Mouse (Mus musculus) kidney, embryonic 14.5 days (tissue): ENCODE results near the gene Minpp1. TPM values are rescaled to one million over a fixed set of nuclear protein-coding genes. Genes with fewer than 3 reads are reported as not detected.
"Not testable (repeated sequence)": the region's sequence is repeated elsewhere in the genome, so short reads cannot be mapped to it uniquely, and the experiment has no call there.

Source experiments
- ATAC-seq: fragments of 200-750 bp; cut with Nextera tagmentation; 2 replicates; pipeline ENCODE4 v1.8.0; 2017; ENCODE audit warnings: moderate number of reproducible peaks, mild to moderate bottlenecking, moderate TSS enrichment, moderate library complexity; ENCODE audit not compliant: low FRiP score, low TSS enrichment
- H3K27ac ChIP-seq: fragments of 300-500 bp; sonication (generic); 2 replicates; pipeline ENCODE4 v1.5.1; 2014; ENCODE audit warnings: low read depth, mild to moderate bottlenecking, low read length, moderate library complexity, mixed read lengths
- H3K27me3 ChIP-seq: fragments of 300-500 bp; sonication (generic); 2 replicates; pipeline ENCODE4 v1.6.1; 2014; ENCODE audit warnings: mild to moderate bottlenecking, low read length; ENCODE audit not compliant: control insufficient read depth, insufficient read depth
- H3K36me3 ChIP-seq: fragments of 300-500 bp; sonication (generic); 2 replicates; pipeline ENCODE4 v1.6.1; 2014; ENCODE audit warnings: low read length, mixed read lengths; ENCODE audit not compliant: control insufficient read depth, insufficient read depth
- H3K4me1 ChIP-seq: fragments of 300-500 bp; sonication (generic); 2 replicates; pipeline ENCODE4 v1.6.1; 2014; ENCODE audit warnings: low read length, mixed read lengths; ENCODE audit not compliant: control insufficient read depth, insufficient read depth
- H3K4me2 ChIP-seq: fragments of 300-500 bp; sonication (generic); replicated peaks from 2 replicates; pipeline ENCODE4 v1.6.1; 2014; ENCODE audit warnings: low read depth, mild to moderate bottlenecking, low read length
- H3K4me3 ChIP-seq: fragments of 300-500 bp; sonication (generic); 2 replicates; pipeline ENCODE4 v1.5.1; 2014; ENCODE audit warnings: mild to moderate bottlenecking, low read length
- H3K9ac ChIP-seq: fragments of 300-500 bp; sonication (generic); 2 replicates; pipeline ENCODE4 v1.6.1; 2014; ENCODE audit warnings: low read depth, mild to moderate bottlenecking, low read length, moderate library complexity
- H3K9me3 ChIP-seq: fragments of 300-500 bp; sonication (generic); 2 replicates; pipeline ENCODE4 v1.6.1; 2016; ENCODE audit warnings: low read length; ENCODE audit not compliant: control insufficient read depth
- WGBS: fragments of 180-500 bp; shearing (Covaris S2); extraction: QIAGEN DNeasy Blood & Tissue Kit; methylation state at CpG from one replicate; pipeline ENCODE4 v1.1.7; 2014; 5-methylcytosine and 5-hydroxymethylcytosine counted together
- polyA plus RNA-seq: library from polyadenylated mRNA; unstranded; fragments of >200 nt; fragmentation: Nextera tagmentation; extraction: Ambion mirVana; gene quantifications from 2 replicates; pipeline ENCODE4 v1.2.1, GENCODE M21; 2014

Minpp1 gene
- 62.6 and 82.4 TPM in 2 replicates for polyA plus RNA-seq

- ATAC-seq = peak; percentile 90
- H3K9me3 ChIP-seq = no peaks in the 10 kb centered on the region
- peak within 1 kb of the TSS; percentile 77 for H3K4me3 ChIP-seq
- H3K4me1 ChIP-seq = peaks cover 3% of the 10 kb centered on the region; the same call in 1 of the 2 replicates
- H3K27ac ChIP-seq = peak within 1 kb of the TSS; percentile 86
- H3K9ac ChIP-seq = peak within 1 kb of the TSS; percentile 76
- H3K27me3 ChIP-seq = no peaks in the 10 kb centered on the region
- under 1% methylated on average over 64 of the region's 64 CpGs for WGBS
- no peaks in the 10 kb centered on the region for H3K36me3 ChIP-seq
- H3K4me2 ChIP-seq = peak within 1 kb of the TSS; percentile 86
These were observed at the start of gene Minpp1 for GRCm38 (mm10) chr19:32485681-32486105. Gene Minpp1 (plus strand): TSS chr19:32485769.

- 87% methylated on average over 2 of the region's 2 CpGs for WGBS
- no peaks in the 10 kb centered on the region for H3K27me3 ChIP-seq
- no peak overlapping the region for H3K4me3 ChIP-seq
- H3K27ac ChIP-seq = no peak overlapping the region
- no peak overlapping the region for H3K9ac ChIP-seq
- no peak for ATAC-seq
- H3K4me1 ChIP-seq = no peaks in the 10 kb centered on the region
- H3K9me3 ChIP-seq = no peaks in the 10 kb centered on the region
- H3K36me3 ChIP-seq = no peaks in the 10 kb centered on the region
- no peak overlapping the region for H3K4me2 ChIP-seq
These were observed 46.2 kb upstream of the Minpp1 start for GRCm38 (mm10) chr19:32439356-32439755.

DNA sequence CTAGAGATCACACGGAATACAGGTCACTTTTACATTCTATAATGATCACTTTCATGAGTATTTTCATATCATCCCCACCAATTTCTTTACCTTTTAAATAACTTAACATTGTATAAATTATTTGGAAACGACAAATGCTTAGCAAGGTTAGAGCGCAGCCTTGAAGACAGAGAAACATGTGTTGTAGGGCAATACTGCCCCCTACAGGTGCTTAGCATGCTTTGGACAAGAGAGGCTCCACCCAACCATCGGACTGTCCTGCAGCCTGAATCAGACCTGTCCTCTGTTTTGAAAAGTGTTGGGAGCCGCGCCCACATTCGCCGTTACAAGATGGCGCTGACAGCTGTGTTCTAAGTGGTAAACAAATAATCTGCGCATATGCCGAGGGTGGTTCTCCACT, 44.0 kb upstream of the Minpp1 start:
- Histone ChIP-seq H3K4me1 (no peaks in the 10 kb centered on the region), H3K4me3 (no peak overlapping the region)
- 97% methylated on average over 10 of the region's 11 CpGs for WGBS

GRCm38 (mm10) chr19:32448931-32449330, 36.6 kb upstream of the Minpp1 start:
- H3K9ac ChIP-seq = no peak overlapping the region
- peaks cover 3% of the 10 kb centered on the region; the same call in 1 of the 2 replicates for H3K9me3 ChIP-seq
- no peak overlapping the region for H3K4me2 ChIP-seq
- H3K4me1 ChIP-seq = no peaks in the 10 kb centered on the region
- 92% methylated on average over 10 of the region's 10 CpGs for WGBS
- H3K4me3 ChIP-seq = no peak overlapping the region
- ATAC-seq = no peak
- no peaks in the 10 kb centered on the region for H3K36me3 ChIP-seq
- no peaks in the 10 kb centered on the region for H3K27me3 ChIP-seq
- H3K27ac ChIP-seq = no peak overlapping the region

More for the DNA sequence above, 44.0 kb upstream of the Minpp1 start:
- Histone ChIP-seq H3K27me3 (no peaks in the 10 kb centered on the region), H3K4me2 (no peak overlapping the region), H3K27ac (no peak overlapping the region), H3K9ac (no peak overlapping the region), H3K9me3 (no peaks in the 10 kb centered on the region), H3K36me3 (no peaks in the 10 kb centered on the region)
- no peak for ATAC-seq

- H3K4me1 ChIP-seq = no peaks in the 10 kb centered on the region
- H3K27ac ChIP-seq = no peak overlapping the region
- H3K9me3 ChIP-seq = peaks cover 3% of the 10 kb centered on the region; the same call in 1 of the 2 replicates
- H3K36me3 ChIP-seq = no peaks in the 10 kb centered on the region
- no peak overlapping the region for H3K9ac ChIP-seq
- no peak overlapping the region for H3K4me2 ChIP-seq
- no peak for ATAC-seq
- no peaks in the 10 kb centered on the region for H3K27me3 ChIP-seq
- no peak overlapping the region for H3K4me3 ChIP-seq
- WGBS = 77% methylated on average over 4 of the region's 4 CpGs
These were observed 33.3 kb upstream of the Minpp1 start for GRCm38 (mm10) chr19:32452231-32452630.

DNA sequence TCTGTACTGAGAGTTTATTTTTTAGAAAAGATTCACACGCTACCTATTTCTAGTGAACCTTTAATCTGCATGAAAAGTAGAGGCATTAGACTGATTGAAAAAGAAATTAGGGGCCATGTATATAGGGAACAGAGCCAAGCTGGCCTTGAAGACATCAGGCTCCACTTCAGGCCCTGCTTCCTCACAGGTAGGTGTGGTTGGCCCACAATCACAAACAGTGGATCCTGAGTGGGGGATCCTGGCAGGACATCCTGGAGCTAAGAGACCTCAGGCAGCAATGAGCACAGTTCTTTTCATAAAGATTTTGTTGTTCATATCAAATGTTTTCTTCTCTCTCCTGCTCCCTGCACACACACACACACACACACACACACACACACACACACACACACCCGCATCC, 28.8 kb upstream of the Minpp1 start:
- ATAC-seq = no peak
- 95% methylated on average over 2 of the region's 2 CpGs for WGBS
- Histone ChIP-seq H3K4me2 (no peak overlapping the region), H3K36me3 (no peaks in the 10 kb centered on the region), H3K27ac (no peak overlapping the region), H3K4me1 (no peaks in the 10 kb centered on the region), H3K4me3 (no peak overlapping the region), H3K27me3 (no peaks in the 10 kb centered on the region), H3K9me3 (peaks cover 3% of the 10 kb centered on the region; the same call in 1 of the 2 replicates), H3K9ac (no peak overlapping the region)

DNA sequence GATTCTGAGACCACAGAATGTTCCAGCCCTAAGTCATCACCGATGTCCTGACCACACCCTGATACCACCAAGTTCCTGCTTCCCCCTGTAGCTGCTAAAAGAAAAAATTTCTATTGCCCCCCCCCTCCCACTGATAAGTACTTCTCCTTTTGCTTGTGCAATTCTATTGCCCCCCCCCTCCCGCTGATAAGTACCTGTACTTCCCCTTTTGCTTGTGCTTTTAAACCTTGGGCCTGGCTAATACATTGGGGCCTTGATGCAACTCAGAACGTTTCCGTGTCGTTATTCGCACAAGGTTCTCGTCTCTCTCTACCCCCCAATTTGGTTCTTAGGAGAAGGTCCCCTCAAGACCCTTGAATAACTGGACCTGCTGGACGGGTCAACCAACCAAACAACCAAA, 27.9 kb upstream of the Minpp1 start:
- not testable (repeated sequence) for H3K4me2 ChIP-seq, H3K27me3 ChIP-seq, H3K4me1 ChIP-seq, H3K9me3 ChIP-seq, H3K36me3 ChIP-seq, H3K9ac ChIP-seq, H3K4me3 ChIP-seq, H3K27ac ChIP-seq, ATAC-seq
- 86% methylated on average over 8 of the region's 8 CpGs for WGBS

GRCm38 (mm10) chr19:32463037-32463436, 22.5 kb upstream of the Minpp1 start:
- no peak overlapping the region for H3K27ac ChIP-seq
- WGBS = 89% methylated on average over 6 of the region's 6 CpGs
- no peak for ATAC-seq
- no peak overlapping the region for H3K4me2 ChIP-seq
- no peak overlapping the region for H3K4me3 ChIP-seq
- no peaks in the 10 kb centered on the region for H3K36me3 ChIP-seq
- H3K27me3 ChIP-seq = no peaks in the 10 kb centered on the region
- H3K9ac ChIP-seq = no peak overlapping the region
- no peaks in the 10 kb centered on the region for H3K4me1 ChIP-seq
- H3K9me3 ChIP-seq = peaks cover 3% of the 10 kb centered on the region; the same call in 1 of the 2 replicates

GRCm38 (mm10) chr19:32465228-32465627, 20.3 kb upstream of the Minpp1 start:
- Histone ChIP-seq H3K27me3 (no peaks in the 10 kb centered on the region), H3K4me2 (no peak overlapping the region), H3K9me3 (no peaks in the 10 kb centered on the region), H3K4me1 (no peaks in the 10 kb centered on the region), H3K9ac (no peak overlapping the region), H3K36me3 (no peaks in the 10 kb centered on the region), H3K4me3 (no peak overlapping the region), H3K27ac (no peak overlapping the region)
- no peak for ATAC-seq
- WGBS = 85% methylated on average over 3 of the region's 4 CpGs
